Mouse (Mus musculus): ENCODE measurements around the gene Rnf141. TPM values are rescaled to one million over a fixed set of nuclear protein-coding genes. Genes with fewer than 3 reads are reported as not detected.

Rnf141 gene
- polyA plus RNA-seq, 1 experiment = 1.8 TPM

GRCm38 (mm10) chr7:110818787-110819350 lies 25.4 kb downstream of the Rnf141 start:
- H3K4me3 ChIP-seq (replicated peaks) = no peak overlapping the region
- H3K9me3 ChIP-seq = no peaks in the 10 kb centered on the region
- H3K4me1 ChIP-seq = peaks cover 47% of the 10 kb centered on the region
- H3K27me3 ChIP-seq (replicated peaks) = no peaks in the 10 kb centered on the region
- peaks cover 97% of the 10 kb centered on the region for H3K36me3 ChIP-seq (replicated peaks; ENCODE audit: low read length)
- TF ChIP-seq GATA1 (IDR thresholded peaks at IDR 0.05; ENCODE audit: borderline replicate concordance, low read length) (no peak), FLI1 (IDR thresholded peaks at IDR 0.05; ENCODE audit: low read length) (no peak)

GRCm38 (mm10) chr7:110818206-110818605 lies 26.1 kb downstream of the Rnf141 start:
- TF ChIP-seq FLI1 (IDR thresholded peaks at IDR 0.05; ENCODE audit: low read length) = no peak
- no peak for TF ChIP-seq GATA1 (IDR thresholded peaks at IDR 0.05; ENCODE audit: borderline replicate concordance, low read length)
- Histone ChIP-seq H3K27me3 (replicated peaks) (no peaks in the 10 kb centered on the region), H3K4me1 (peaks cover 41% of the 10 kb centered on the region), H3K9me3 (no peaks in the 10 kb centered on the region), H3K36me3 (replicated peaks; ENCODE audit: low read length) (peaks cover 97% of the 10 kb centered on the region), H3K4me3 (replicated peaks) (no peak overlapping the region)

GRCm38 (mm10) chr7:110816037-110816436 lies 28.2 kb downstream of the Rnf141 start:
- no peak for TF ChIP-seq FLI1 (IDR thresholded peaks at IDR 0.05; ENCODE audit: low read length)
- TF ChIP-seq GATA1 (IDR thresholded peaks at IDR 0.05; ENCODE audit: borderline replicate concordance, low read length) = no peak
- H3K4me3 ChIP-seq (replicated peaks) = no peak overlapping the region
- no peaks in the 10 kb centered on the region for H3K9me3 ChIP-seq
- peaks cover 25% of the 10 kb centered on the region for H3K4me1 ChIP-seq
- no peaks in the 10 kb centered on the region for H3K27me3 ChIP-seq (replicated peaks)
- H3K36me3 ChIP-seq (replicated peaks; ENCODE audit: low read length) = peaks cover 97% of the 10 kb centered on the region

- Histone ChIP-seq H3K27me3 (replicated peaks) (no peaks in the 10 kb centered on the region), H3K4me3 (replicated peaks) (no peak overlapping the region), H3K9me3 (no peaks in the 10 kb centered on the region), H3K36me3 (replicated peaks; ENCODE audit: low read length) (peaks cover 97% of the 10 kb centered on the region), H3K4me1 (peaks cover 28% of the 10 kb centered on the region)
- no peak for TF ChIP-seq FLI1 (IDR thresholded peaks at IDR 0.05; ENCODE audit: low read length)
- no peak for TF ChIP-seq GATA1 (IDR thresholded peaks at IDR 0.05; ENCODE audit: borderline replicate concordance, low read length)
These were observed 30.3 kb downstream of the Rnf141 start for GRCm38 (mm10) chr7:110813983-110814382.

- Histone ChIP-seq H3K27me3 (replicated peaks) (peaks cover 3% of the 10 kb centered on the region), H3K9me3 (no peaks in the 10 kb centered on the region), H3K4me3 (replicated peaks) (no peak overlapping the region), H3K4me1 (peaks cover 31% of the 10 kb centered on the region), H3K36me3 (replicated peaks; ENCODE audit: low read length) (peaks cover 94% of the 10 kb centered on the region)
- TF ChIP-seq FLI1 (IDR thresholded peaks at IDR 0.05; ENCODE audit: low read length) = no peak
- no peak for TF ChIP-seq GATA1 (IDR thresholded peaks at IDR 0.05; ENCODE audit: borderline replicate concordance, low read length)
These were observed 32.7 kb downstream of the Rnf141 start for GRCm38 (mm10) chr7:110811529-110811928.

GRCm38 (mm10) chr7:110810995-110811394 lies 33.3 kb downstream of the Rnf141 start:
- no peak for TF ChIP-seq FLI1 (IDR thresholded peaks at IDR 0.05; ENCODE audit: low read length)
- no peak for TF ChIP-seq GATA1 (IDR thresholded peaks at IDR 0.05; ENCODE audit: borderline replicate concordance, low read length)
- H3K4me1 ChIP-seq = peaks cover 28% of the 10 kb centered on the region
- H3K36me3 ChIP-seq (replicated peaks; ENCODE audit: low read length) = peaks cover 92% of the 10 kb centered on the region
- peaks cover 3% of the 10 kb centered on the region for H3K27me3 ChIP-seq (replicated peaks)
- no peaks in the 10 kb centered on the region for H3K9me3 ChIP-seq
- H3K4me3 ChIP-seq (replicated peaks) = no peak overlapping the region

GRCm38 (mm10) chr7:110809585-110810557 lies 34.4 kb downstream of the Rnf141 start:
- Histone ChIP-seq H3K36me3 (replicated peaks; ENCODE audit: low read length) (peaks cover 92% of the 10 kb centered on the region), H3K4me3 (replicated peaks) (peak overlapping the region; percentile 24), H3K27me3 (replicated peaks) (peaks cover 9% of the 10 kb centered on the region), H3K4me1 (peaks cover 27% of the 10 kb centered on the region), H3K9me3 (no peaks in the 10 kb centered on the region)
- TF ChIP-seq FLI1 (IDR thresholded peaks at IDR 0.05; ENCODE audit: low read length) (no peak), GATA1 (IDR thresholded peaks at IDR 0.05; ENCODE audit: borderline replicate concordance, low read length) (no peak)

- Histone ChIP-seq H3K27me3 (replicated peaks) (peaks cover 9% of the 10 kb centered on the region), H3K4me3 (replicated peaks) (no peak overlapping the region), H3K4me1 (peaks cover 34% of the 10 kb centered on the region), H3K36me3 (replicated peaks; ENCODE audit: low read length) (peaks cover 92% of the 10 kb centered on the region), H3K9me3 (no peaks in the 10 kb centered on the region)
- TF ChIP-seq GATA1 (IDR thresholded peaks at IDR 0.05; ENCODE audit: borderline replicate concordance, low read length) (no peak), FLI1 (IDR thresholded peaks at IDR 0.05; ENCODE audit: low read length) (no peak)
These were observed 35.3 kb downstream of the Rnf141 start for GRCm38 (mm10) chr7:110808962-110809361.

- Histone ChIP-seq H3K36me3 (replicated peaks; ENCODE audit: low read length) (peaks cover 92% of the 10 kb centered on the region), H3K27me3 (replicated peaks) (peaks cover 19% of the 10 kb centered on the region)
- TF ChIP-seq GATA1 (IDR thresholded peaks at IDR 0.05; ENCODE audit: borderline replicate concordance, low read length) (no peak), FLI1 (IDR thresholded peaks at IDR 0.05; ENCODE audit: low read length) (no peak)
These were observed 36.7 kb downstream of the Rnf141 start for GRCm38 (mm10) chr7:110807460-110808030.

More at GRCm38 (mm10) chr7:110807460-110808030, 36.7 kb downstream of the Rnf141 start:
- Histone ChIP-seq H3K9me3 (no peaks in the 10 kb centered on the region), H3K4me1 (peaks cover 35% of the 10 kb centered on the region), H3K4me3 (replicated peaks) (no peak overlapping the region)

Measured in megakaryocyte, embryonic 14.5 days (primary cell).